Mouse (Mus musculus) CD4-positive helper T cell, adult 2 months (primary cell): ENCODE results near the gene Socs3.
A peak's percentile ranks its signal among the peaks of the same experiment; 100 is the strongest.

ENCODE experiments used
- DNase-seq: peaks from one replicate; pipeline ENCODE4 v3.0.0-alpha.2; 2012; ENCODE audit warnings: low read depth, missing footprints, low spot score

Gene Socs3

GRCm38 (mm10) chr11:117954819-117955218, 15.0 kb downstream of the Socs3 start:
- DNase-seq = no peak

GRCm38 (mm10) chr11:117954094-117954493, 15.8 kb downstream of the Socs3 start:
- peak; percentile 54 for DNase-seq

- peak; percentile 89 for DNase-seq
Measured at GRCm38 (mm10) chr11:117952174-117952933, 17.5 kb downstream of the Socs3 start.

GRCm38 (mm10) chr11:117951391-117951790, 18.5 kb downstream of the Socs3 start:
- no peak for DNase-seq

GRCm38 (mm10) chr11:117949392-117950091, 20.3 kb downstream of the Socs3 start:
- no peak for DNase-seq

GRCm38 (mm10) chr11:117946996-117947419, 22.8 kb downstream of the Socs3 start:
- DNase-seq = no peak

GRCm38 (mm10) chr11:117946195-117946979, 23.5 kb downstream of the Socs3 start:
- DNase-seq = no peak

- no peak for DNase-seq
Measured at GRCm38 (mm10) chr11:117941848-117942247, 28.0 kb downstream of the Socs3 start.

GRCm38 (mm10) chr11:117941325-117941834, 28.5 kb downstream of the Socs3 start:
- DNase-seq = no peak

- no peak for DNase-seq
Measured at GRCm38 (mm10) chr11:117940881-117941280, 29.0 kb downstream of the Socs3 start.

- DNase-seq = no peak
Measured at GRCm38 (mm10) chr11:117939741-117940285, 30.0 kb downstream of the Socs3 start.

- DNase-seq = no peak
Measured at GRCm38 (mm10) chr11:117939004-117939730, 30.7 kb downstream of the Socs3 start.

GRCm38 (mm10) chr11:117936202-117936601, 33.6 kb downstream of the Socs3 start:
- DNase-seq = no peak

- no peak for DNase-seq
Measured at GRCm38 (mm10) chr11:117935616-117936015, 34.2 kb downstream of the Socs3 start.

- no peak for DNase-seq
Measured at GRCm38 (mm10) chr11:117934576-117935368, 35.1 kb downstream of the Socs3 start.

- DNase-seq = no peak
Measured at GRCm38 (mm10) chr11:117934168-117934567, 35.7 kb downstream of the Socs3 start.

GRCm38 (mm10) chr11:117932195-117932594, 37.7 kb downstream of the Socs3 start:
- no peak for DNase-seq

- no peak for DNase-seq
Measured at GRCm38 (mm10) chr11:117931576-117931975, 38.3 kb downstream of the Socs3 start.

GRCm38 (mm10) chr11:117930781-117931338, 39.0 kb downstream of the Socs3 start:
- no peak for DNase-seq

- DNase-seq = no peak
Measured at GRCm38 (mm10) chr11:117925541-117925940, 44.3 kb downstream of the Socs3 start.
